Mouse (Mus musculus) liver, embryonic 14.5 days (tissue): Measurements from ENCODE around the gene Aldh1a7. TPM values are rescaled to one million over a fixed set of nuclear protein-coding genes. Genes with fewer than 3 reads are reported as not detected.

Experiments used
- ATAC-seq: fragments of 200-750 bp; cut with Nextera tagmentation; 2 replicates; pipeline ENCODE4 v1.8.0; 2017; ENCODE audit warnings: moderate number of reproducible peaks, mild to moderate bottlenecking, moderate library complexity; ENCODE audit not compliant: insufficient read depth
- DNase-seq, 3 experiments: peaks; one replicate each; pipeline ENCODE4 v3.0.0-alpha.2; 2012 to 2013; ENCODE audit warnings: low read depth in 3 of 3, low spot score in 3 of 3
- H3K27ac ChIP-seq: fragments of 300-500 bp; sonication (generic); 2 replicates; pipeline ENCODE4 v1.5.1; 2014; ENCODE audit warnings: moderate library complexity, mild to moderate bottlenecking, control low read depth, inconsistent platforms
- H3K27me3 ChIP-seq: fragments of 300-500 bp; sonication (generic); 2 replicates; pipeline ENCODE4 v1.6.1; 2014; ENCODE audit warnings: mild to moderate bottlenecking, low read length, moderate library complexity; ENCODE audit not compliant: control insufficient read depth, insufficient read depth
- H3K36me3 ChIP-seq: fragments of 300-500 bp; sonication (generic); replicated peaks from 2 replicates; pipeline ENCODE4 v1.6.1; 2014; ENCODE audit warnings: low read depth; ENCODE audit not compliant: control insufficient read depth, insufficient read depth
- H3K4me1 ChIP-seq, 2 experiments: fragments of 200-500 bp in 1 of 2; fragments of 300-500 bp in 1 of 2; sonication (generic) in 1 of 2; replicated peaks; 2 replicates each; pipeline ENCODE4 v1.6.1; 2012 to 2014; ENCODE audit warnings: antibody characterized with exemption in 1 of 2, inconsistent platforms in 1 of 2, low read length in 1 of 2; ENCODE audit not compliant: control insufficient read depth in 2 of 2, insufficient read depth in 2 of 2
- H3K4me2 ChIP-seq: fragments of 300-500 bp; sonication (generic); 2 replicates; pipeline ENCODE4 v1.6.1; 2014; ENCODE audit warnings: low read depth, mild to moderate bottlenecking, control low read depth, moderate library complexity
- H3K4me3 ChIP-seq, 2 experiments: fragments of 200-500 bp in 1 of 2; fragments of 300-500 bp in 1 of 2; sonication (generic) in 1 of 2; 2 replicates each; pipeline ENCODE4 v1.5.1; 2012 to 2014; ENCODE audit warnings: low read depth in 2 of 2, low read length in 2 of 2, mild to moderate bottlenecking in 2 of 2, control low read depth in 1 of 2, inconsistent platforms in 1 of 2, moderate library complexity in 1 of 2; ENCODE audit not compliant: insufficient read depth in 1 of 2
- H3K9ac ChIP-seq: fragments of 300-500 bp; sonication (generic); replicated peaks from 2 replicates; pipeline ENCODE4 v1.6.1; 2014; ENCODE audit warnings: mild to moderate bottlenecking, control low read depth, moderate library complexity
- H3K9me3 ChIP-seq: fragments of 300-500 bp; sonication (generic); 2 replicates; pipeline ENCODE4 v1.6.1; 2016; ENCODE audit warnings: low read length, mixed read lengths; ENCODE audit not compliant: control insufficient read depth
- CTCF ChIP-seq: IDR thresholded peaks from 2 replicates; pipeline ENCODE4 v1.5.1; 2016; ENCODE audit warnings: antibody characterized with exemption, low read depth, control low read depth
- EP300 ChIP-seq: IDR thresholded peaks from 2 replicates; pipeline ENCODE4 v1.6.1; 2016; ENCODE audit warnings: antibody characterized with exemption, low read depth
- WGBS: fragments of 180-500 bp; shearing (Covaris S2); extraction: QIAGEN DNeasy Blood & Tissue Kit; methylation state at CpG from one replicate; pipeline ENCODE4 v1.1.7; 2014; ENCODE audit not compliant: insufficient replicate concordance; 5-methylcytosine and 5-hydroxymethylcytosine counted together
- polyA plus RNA-seq, 2 experiments: library from polyadenylated mRNA; depleted of rRNA in 1 of 2; stranded (reverse) in 1 of 2; unstranded in 1 of 2; fragments of >200 nt; fragmentation: Nextera tagmentation in 1 of 2; extraction: Ambion mirVana in 1 of 2; gene quantifications; 2 replicates each; pipeline versions ENCODE4 v1.2.1 to v1.2.3; 2012 to 2014

Aldh1a7 gene
- polyA plus RNA-seq, 2 experiments = 0.79 to 1.1 TPM

DNA sequence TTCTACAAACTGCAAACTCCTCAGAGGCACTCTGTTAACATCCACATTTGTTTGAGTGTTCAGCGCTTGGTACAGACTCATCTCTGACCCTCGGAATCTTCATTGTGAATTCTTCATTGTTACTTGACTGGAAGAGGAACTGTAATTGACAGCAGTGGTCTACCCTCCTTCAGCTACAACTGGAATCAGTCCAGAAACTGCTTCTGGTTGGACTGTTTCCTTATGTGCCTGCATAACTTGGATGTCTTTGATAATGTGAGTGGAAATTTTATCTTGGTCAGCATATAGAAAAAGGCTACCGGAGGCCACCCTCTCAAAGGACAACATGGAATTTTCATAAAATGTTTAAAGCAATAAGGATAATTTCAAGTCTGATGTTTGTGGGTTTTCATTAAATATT, 33.8 kb upstream of the Aldh1a7 start:
- DNase-seq = peak in 1 of 3 experiments; percentile 2
- TF ChIP-seq CTCF (no peak), EP300 (no peak)
- whole genome bisulfite sequencing = 29% methylated on average over 3 of the region's 3 CpGs

DNA sequence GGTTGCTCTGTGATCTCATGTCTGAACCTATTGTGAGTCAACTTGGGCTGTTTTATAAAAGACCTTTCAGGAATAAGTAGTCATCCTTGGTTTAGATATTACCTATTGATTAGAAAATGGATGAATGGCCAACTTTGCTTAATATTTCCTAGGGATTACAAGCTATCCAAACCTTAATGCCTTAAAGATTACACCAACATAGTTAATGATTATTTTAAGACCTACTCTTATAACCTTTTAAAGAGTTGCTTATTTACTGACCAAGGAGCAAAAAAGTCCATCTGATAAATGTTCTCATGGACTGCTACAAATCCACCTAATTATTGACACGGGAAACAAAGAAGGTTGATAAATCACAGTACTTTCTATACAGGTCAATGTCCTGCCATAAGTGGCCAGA, 17.3 kb upstream of the Aldh1a7 start:
- no peaks in the 10 kb centered on the region for H3K4me1 ChIP-seq
- TF ChIP-seq CTCF (no peak), EP300 (no peak)
- no peak for ATAC-seq
- no peak for DNase-seq
- no peak overlapping the region for H3K4me2 ChIP-seq
- H3K9me3 ChIP-seq = no peaks in the 10 kb centered on the region
- H3K9ac ChIP-seq = no peak overlapping the region
- no peaks in the 10 kb centered on the region for H3K36me3 ChIP-seq
- no peak overlapping the region for H3K4me3 ChIP-seq
- H3K27me3 ChIP-seq = no peaks in the 10 kb centered on the region
- H3K27ac ChIP-seq = no peak overlapping the region
- 53% methylated on average over 1 of the region's 1 CpGs for WGBS

More for the DNA sequence above, 33.8 kb upstream of the Aldh1a7 start:
- Histone ChIP-seq H3K4me3 (no peak overlapping the region), H3K9me3 (no peaks in the 10 kb centered on the region), H3K9ac (no peak overlapping the region), H3K4me2 (no peak overlapping the region), H3K4me1 (peaks cover 5 to 9% of the 10 kb centered on the region in 2 experiments; a peak in 3 of 4 replicates), H3K27me3 (no peaks in the 10 kb centered on the region), H3K36me3 (no peaks in the 10 kb centered on the region), H3K27ac (no peak overlapping the region)
- ATAC-seq = peak; percentile 75

DNA sequence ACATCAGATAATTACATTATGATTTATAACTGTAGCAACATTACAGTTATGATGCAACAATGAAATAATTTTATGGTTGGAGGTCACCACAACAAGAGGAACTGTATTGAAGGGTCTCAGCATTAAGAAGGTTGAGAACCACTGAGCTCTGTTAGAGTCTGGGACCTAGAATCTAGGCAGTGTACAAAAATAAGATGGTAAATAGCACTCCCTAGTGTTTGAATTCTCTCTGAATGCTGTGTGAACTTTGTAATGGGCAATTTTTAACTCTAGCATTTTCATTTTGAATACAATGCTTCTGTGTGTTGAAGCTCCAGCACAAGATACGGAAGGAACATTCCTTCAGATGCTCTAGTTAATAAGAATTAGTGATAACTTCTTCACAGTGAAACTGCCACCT, 916 bp upstream of the Aldh1a7 start:
- Histone ChIP-seq H3K27ac (no peak overlapping the region), H3K9ac (no peak overlapping the region), H3K4me1 (no peaks in the 10 kb centered on the region), H3K27me3 (no peaks in the 10 kb centered on the region), H3K4me3 (no peak overlapping the region), H3K36me3 (no peaks in the 10 kb centered on the region), H3K4me2 (no peak overlapping the region), H3K9me3 (no peaks in the 10 kb centered on the region)
- 61% methylated on average over 1 of the region's 1 CpGs for WGBS
- no peak for TF ChIP-seq CTCF
- no peak for TF ChIP-seq EP300
- no peak for DNase-seq
- no peak for ATAC-seq

DNA sequence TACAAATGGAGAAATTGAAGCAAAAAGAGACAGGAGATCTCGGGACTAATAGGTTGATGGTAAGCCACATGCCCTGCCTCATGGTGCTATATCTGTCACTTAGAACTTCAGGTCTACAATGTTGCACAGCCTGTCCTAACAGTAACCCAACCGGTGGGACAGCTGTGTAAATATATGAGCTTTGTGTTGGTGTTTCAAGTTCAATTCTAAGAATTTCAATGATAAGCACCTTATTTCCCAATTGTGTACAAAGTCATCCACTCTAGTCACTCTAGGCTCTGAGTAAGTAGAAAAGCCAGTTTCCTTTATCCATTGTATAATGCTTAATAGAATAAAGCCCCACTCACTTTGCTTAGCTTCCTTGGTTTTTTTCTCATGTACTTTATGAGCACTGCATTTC, 4.4 kb downstream of the Aldh1a7 start:
- no peak for TF ChIP-seq EP300
- Histone ChIP-seq H3K9ac (no peak overlapping the region), H3K36me3 (no peaks in the 10 kb centered on the region), H3K4me3 (no peak overlapping the region), H3K27ac (no peak overlapping the region), H3K9me3 (no peaks in the 10 kb centered on the region), H3K4me2 (no peak overlapping the region), H3K4me1 (no peaks in the 10 kb centered on the region), H3K27me3 (no peaks in the 10 kb centered on the region)
- DNase-seq (no peak), ATAC-seq (no peak)
- 68% methylated on average over 2 of the region's 2 CpGs for WGBS

DNA sequence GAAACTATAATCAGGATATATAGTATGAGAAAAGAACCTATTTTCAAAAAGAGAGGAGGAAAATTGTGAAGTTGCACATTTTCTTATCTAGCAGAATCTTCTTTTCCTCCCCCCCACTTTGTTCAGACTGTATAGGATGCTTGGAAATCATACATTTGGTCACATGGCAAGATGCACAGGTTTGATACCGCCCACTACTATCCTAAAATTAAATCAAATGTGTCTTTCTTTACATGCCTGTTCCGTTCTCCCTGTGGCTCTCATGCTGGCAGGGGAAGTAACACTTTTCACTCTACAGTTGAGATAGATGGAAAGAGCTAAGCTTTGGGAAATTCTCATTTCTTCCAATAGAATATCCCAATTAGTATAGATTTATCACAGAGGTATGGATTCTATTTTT, 7.1 kb downstream of the Aldh1a7 start:
- 66% methylated on average over 2 of the region's 2 CpGs for WGBS
- TF ChIP-seq EP300 (no peak), CTCF (no peak)
- no peaks in the 10 kb centered on the region for H3K27me3 ChIP-seq
- no peak overlapping the region for H3K4me2 ChIP-seq
- no peak for DNase-seq
- H3K4me3 ChIP-seq = no peak overlapping the region
- no peak overlapping the region for H3K27ac ChIP-seq
- ATAC-seq = no peak
- H3K4me1 ChIP-seq = no peaks in the 10 kb centered on the region
- no peak overlapping the region for H3K9ac ChIP-seq
- H3K9me3 ChIP-seq = no peaks in the 10 kb centered on the region
- H3K36me3 ChIP-seq = no peaks in the 10 kb centered on the region

DNA sequence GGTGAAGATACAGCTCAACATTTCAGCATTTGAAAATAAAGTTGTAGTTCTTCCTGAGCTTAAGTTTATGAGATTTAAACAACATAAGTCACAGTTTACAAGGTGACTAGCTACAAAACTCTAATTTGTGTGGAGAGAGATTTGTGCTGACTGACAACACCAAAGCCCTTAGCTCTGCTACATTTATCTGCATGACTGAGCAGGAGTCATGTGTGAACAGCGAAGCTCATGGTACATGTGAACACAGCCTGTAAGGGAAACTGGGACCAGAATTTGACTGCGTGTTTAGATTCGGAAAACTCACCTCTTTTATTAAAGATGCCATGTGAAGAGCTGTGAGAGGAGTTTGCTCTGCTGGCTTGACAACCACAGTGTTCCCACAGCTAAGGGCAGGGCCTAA, 11.7 kb downstream of the Aldh1a7 start:
- H3K27ac ChIP-seq = no peak overlapping the region

More for the DNA sequence above, 11.7 kb downstream of the Aldh1a7 start:
- DNase-seq = no peak
- TF ChIP-seq EP300 (no peak), CTCF (no peak)
- no peak overlapping the region for H3K4me2 ChIP-seq
- H3K9me3 ChIP-seq = no peaks in the 10 kb centered on the region
- H3K36me3 ChIP-seq = no peaks in the 10 kb centered on the region
- no peak overlapping the region for H3K9ac ChIP-seq
- 72% methylated on average over 3 of the region's 3 CpGs for WGBS
- H3K27me3 ChIP-seq = no peaks in the 10 kb centered on the region
- H3K4me1 ChIP-seq = no peaks in the 10 kb centered on the region
- ATAC-seq = no peak
- H3K4me3 ChIP-seq = no peak overlapping the region
